Mouse (Mus musculus) CH12.LX (cell line): ENCODE results near the gene Riox2.
A peak's percentile ranks its signal among the peaks of the same experiment; 100 is the strongest.

Experiments used
- CTCF ChIP-seq, 2 experiments: IDR thresholded peaks in 1 of 2; conservative IDR thresholded peaks in 1 of 2; 2 replicates each; pipeline ENCODE4 v1.5.1; 2011 to 2012; ENCODE audit warnings: low read depth in 2 of 2, low read length in 2 of 2, improper control_type of control experiment in 1 of 2, inconsistent platforms in 1 of 2, mild to moderate bottlenecking in 1 of 2, moderate library complexity in 1 of 2
- E2F4 ChIP-seq: IDR thresholded peaks from 2 replicates; pipeline ENCODE4 v1.6.1; 2011; ENCODE audit warnings: low read depth, low read length, improper control_type of control experiment; ENCODE audit not compliant: insufficient replicate concordance
- ELF1 ChIP-seq: IDR thresholded peaks from 2 replicates; pipeline ENCODE4 v1.6.1; 2014; ENCODE audit warnings: low read depth, mild to moderate bottlenecking, inconsistent platforms, low read length, improper control_type of control experiment
- GABPA ChIP-seq: IDR thresholded peaks from 2 replicates; pipeline ENCODE4 v1.6.1; 2012; ENCODE audit warnings: low read depth, low read length, improper control_type of control experiment, inconsistent platforms; ENCODE audit not compliant: insufficient replicate concordance
- JUND ChIP-seq: conservative IDR thresholded peaks from 2 replicates; pipeline ENCODE4 v1.6.1; 2011; ENCODE audit warnings: low read depth, low read length, improper control_type of control experiment
- MAX ChIP-seq: IDR thresholded peaks from 2 replicates; pipeline ENCODE4 v1.6.1; 2011; ENCODE audit warnings: low read length, improper control_type of control experiment
- MAZ ChIP-seq: IDR thresholded peaks from 2 replicates; pipeline ENCODE4 v1.6.1; 2012; ENCODE audit warnings: low read depth, mild to moderate bottlenecking, inconsistent platforms, low read length, improper control_type of control experiment, moderate library complexity
- POLR2A ChIP-seq: IDR thresholded peaks from 2 replicates; pipeline ENCODE4 v1.6.1; 2011; ENCODE audit warnings: low read depth, mild to moderate bottlenecking, improper control_type of control experiment, low read length
- RCOR1 ChIP-seq: conservative IDR thresholded peaks from 2 replicates; pipeline ENCODE4 v1.6.1; 2012; ENCODE audit warnings: low read depth, mild to moderate bottlenecking, inconsistent platforms, low read length, improper control_type of control experiment
- SMC3 ChIP-seq: IDR thresholded peaks from 2 replicates; pipeline ENCODE4 v1.6.1; 2011; ENCODE audit warnings: low read depth, low read length, improper control_type of control experiment
- TBP ChIP-seq: conservative IDR thresholded peaks from 2 replicates; pipeline ENCODE4 v1.6.1; 2011; ENCODE audit warnings: low read depth, low read length, improper control_type of control experiment

DNA sequence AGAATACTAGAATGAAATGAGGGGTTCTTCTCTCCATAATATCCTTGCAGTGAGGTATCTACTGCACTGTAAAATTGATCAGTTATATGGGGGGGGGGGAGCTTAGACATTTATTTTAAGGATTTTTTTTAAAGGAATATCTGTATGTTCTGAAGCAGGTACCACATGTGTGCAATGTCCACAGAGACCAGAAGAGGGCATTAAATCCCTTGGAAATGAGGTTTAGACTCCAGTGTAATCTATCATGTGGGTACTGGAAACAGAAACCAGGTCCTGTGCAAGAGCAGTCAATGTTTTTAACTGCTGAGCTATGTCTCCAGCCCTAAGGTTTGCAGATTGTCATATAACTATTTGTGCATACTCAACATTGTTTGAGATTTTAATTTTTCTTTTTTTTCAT lies 22.5 kb upstream of the Riox2 start:
- TF ChIP-seq POLR2A (no peak), CTCF (conservative IDR thresholded peaks at IDR 0.05 in 1 of 2, IDR thresholded peaks at IDR 0.05 in 1 of 2; ENCODE audit: low read depth in 2 of 2, low read length in 2 of 2) (peak in 1 of 2 experiments; percentile 54; a peak in 2 of 4 replicates), MAZ (no peak), E2F4 (no peak), TBP (no peak), RCOR1 (no peak), JUND (no peak), GABPA (no peak), MAX (no peak), SMC3 (peak; percentile 38), ELF1 (no peak)
